Mouse (Mus musculus) brain, embryonic 14.5 days (tissue): ENCODE results near the gene Fdxr. TPM values are rescaled to one million over a fixed set of nuclear protein-coding genes. Genes with fewer than 3 reads are reported as not detected.

Experiments
- DNase-seq: peaks from one replicate; pipeline ENCODE4 v3.0.0-alpha.2; 2011; ENCODE audit warnings: low read depth
- CTCF ChIP-seq: fragments of 200-500 bp; IDR thresholded peaks from 2 replicates; pipeline ENCODE4 v1.5.1; 2012; ENCODE audit warnings: inconsistent platforms, mild to moderate bottlenecking, moderate library complexity, borderline replicate concordance; ENCODE audit not compliant: insufficient read depth, insufficient read length; ENCODE audit errors: extremely low read depth
- POLR2A ChIP-seq: fragments of 200-500 bp; IDR thresholded peaks from 2 replicates; pipeline ENCODE4 v1.6.1; 2012; ENCODE audit warnings: mild to moderate bottlenecking, inconsistent platforms, borderline replicate concordance; ENCODE audit not compliant: poor library complexity, insufficient read depth, insufficient read length, severe bottlenecking; ENCODE audit errors: extremely low read depth
- polyA plus RNA-seq: library from polyadenylated mRNA; depleted of rRNA; stranded (reverse); fragments of >200 nt; gene quantifications from 2 replicates; pipeline ENCODE4 v1.2.3, GENCODE M21; 2012

Gene Fdxr
- polyA plus RNA-seq, 1 experiment = 26.1 TPM

- TF ChIP-seq POLR2A = no peak
- no peak for TF ChIP-seq CTCF
- no peak for DNase-seq
These were observed 3.1 kb downstream of the Fdxr start for GRCm38 (mm10) chr11:115273735-115274134.

DNA sequence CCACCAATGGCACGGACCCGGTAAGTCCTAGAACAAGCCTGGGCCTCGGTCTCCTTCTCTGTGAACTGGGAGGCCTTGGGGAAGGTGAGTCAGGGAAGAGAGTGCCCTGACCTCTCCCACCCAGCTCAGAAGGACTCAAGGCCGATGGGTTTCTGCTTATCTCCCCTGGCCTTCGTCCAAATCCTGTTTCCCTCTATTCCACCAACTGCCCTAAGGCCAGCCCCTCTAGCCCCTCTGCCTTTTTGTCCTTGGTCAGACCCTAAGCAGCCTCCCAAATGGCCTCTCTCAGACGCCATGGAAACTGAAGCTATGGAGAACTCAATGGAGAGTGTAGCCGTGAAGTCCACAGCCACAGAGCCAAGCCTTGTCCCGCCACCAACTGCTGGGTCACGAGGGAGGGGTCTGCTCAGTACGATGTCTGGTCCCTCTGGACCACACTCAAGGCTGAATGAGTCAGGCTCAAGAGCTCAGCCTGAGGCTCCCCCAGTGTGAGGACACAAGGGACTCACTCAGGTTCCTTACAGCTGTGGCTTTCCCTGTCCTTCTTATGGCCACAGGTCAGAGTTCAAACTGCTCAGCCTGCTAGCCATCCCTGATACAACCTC is 3.9 kb downstream of the Fdxr start:
- no peak for DNase-seq
- no peak for TF ChIP-seq POLR2A
- TF ChIP-seq CTCF = no peak

- no peak for DNase-seq
- TF ChIP-seq CTCF (no peak), POLR2A (no peak)
These were observed 5.4 kb downstream of the Fdxr start for GRCm38 (mm10) chr11:115271481-115271880.

GRCm38 (mm10) chr11:115271052-115271451 is 5.8 kb downstream of the Fdxr start:
- TF ChIP-seq POLR2A (no peak), CTCF (no peak)
- DNase-seq = no peak

GRCm38 (mm10) chr11:115270148-115270861 is 6.5 kb downstream of the Fdxr start:
- TF ChIP-seq CTCF (peak; percentile 95), POLR2A (no peak)
- DNase-seq = peak; percentile 86

DNA sequence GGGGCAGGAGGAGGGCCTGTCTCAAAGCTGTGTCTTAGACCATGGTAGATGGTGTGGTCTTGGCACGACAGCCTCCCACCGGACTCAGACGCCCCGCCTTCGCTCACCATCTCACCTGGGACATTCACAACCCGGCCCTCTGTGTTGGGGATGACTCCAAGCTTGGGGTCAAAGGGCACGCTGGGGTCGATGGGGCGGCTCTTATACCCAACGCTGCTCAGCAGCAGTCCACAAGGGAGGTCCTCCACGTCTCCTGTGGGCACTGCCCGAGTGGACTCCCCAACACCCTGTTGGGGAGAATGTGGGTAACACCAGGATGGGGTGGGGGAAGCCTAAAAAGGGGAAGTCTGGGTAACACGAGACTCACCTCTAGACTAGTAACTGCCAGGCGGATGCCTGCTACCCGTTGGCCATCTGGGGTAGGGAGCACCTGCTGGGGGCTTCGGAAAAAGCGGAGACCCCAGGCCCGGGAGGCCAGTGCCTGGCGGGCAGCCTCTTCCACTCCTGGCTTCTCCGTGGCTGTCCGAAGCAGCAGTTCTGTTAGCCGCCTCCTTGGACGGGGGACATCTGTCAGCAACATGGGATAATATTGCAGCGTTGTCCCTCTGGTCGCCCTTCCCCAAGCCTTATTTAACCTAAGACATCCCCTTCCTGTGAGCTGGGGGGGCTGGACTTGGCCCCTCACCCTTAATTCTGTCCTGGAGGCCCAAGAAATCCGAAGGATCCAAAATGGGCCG is 7.4 kb downstream of the Fdxr start:
- DNase-seq = no peak

GRCm38 (mm10) chr11:115267958-115268357 is 8.9 kb downstream of the Fdxr start:
- DNase-seq = no peak
- TF ChIP-seq POLR2A = no peak
- no peak for TF ChIP-seq CTCF

More for the DNA sequence above, 7.4 kb downstream of the Fdxr start:
- TF ChIP-seq POLR2A (no peak), CTCF (no peak)

DNA sequence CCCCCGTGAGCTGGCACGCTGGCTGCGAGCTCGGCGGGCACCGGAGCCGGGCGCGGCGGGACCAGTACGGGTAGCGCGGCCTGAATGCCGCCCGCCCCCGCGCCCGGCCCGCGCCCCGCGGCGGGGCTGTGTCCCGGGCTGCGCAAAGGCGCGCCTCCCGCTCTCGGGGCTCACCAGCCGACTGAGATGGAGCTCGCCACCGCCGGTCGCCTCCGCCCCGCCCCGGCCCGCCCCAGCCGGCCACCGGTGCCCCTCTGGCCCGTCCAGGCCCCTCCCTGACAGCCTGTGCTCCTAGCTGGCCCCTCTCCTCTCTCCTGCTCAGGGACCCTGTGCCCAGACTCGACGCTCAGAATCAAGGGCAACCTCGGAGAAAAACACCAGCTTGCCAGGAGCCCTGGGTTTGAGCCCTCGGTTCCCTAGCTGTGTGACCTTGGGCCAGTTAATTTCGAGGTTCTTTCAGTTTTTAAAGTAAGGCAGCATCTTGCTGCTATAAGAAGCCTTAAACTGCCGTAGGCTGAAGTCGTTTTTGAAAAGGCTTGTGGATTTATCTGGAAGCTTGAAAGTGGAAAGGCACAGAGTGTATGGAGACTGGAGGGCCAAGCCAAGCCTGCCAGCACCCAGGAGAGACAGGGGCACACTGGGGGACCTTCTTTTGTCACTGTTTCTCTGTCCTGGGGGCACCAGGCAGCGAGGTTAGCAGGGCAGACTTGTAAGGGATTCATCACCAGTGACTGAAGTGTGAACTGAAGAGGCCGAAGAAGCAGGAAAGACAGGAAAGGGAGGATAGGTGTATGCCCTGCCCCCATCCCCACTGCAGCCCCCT is 9.6 kb downstream of the Fdxr start, which contains the start of gene Grin2c:
Gene Grin2c (minus strand): TSS at position 183 of the 823 bp plus-strand sequence.
- TF ChIP-seq CTCF (no peak), POLR2A (no peak)
- DNase-seq = no peak

- DNase-seq = no peak
- TF ChIP-seq CTCF (no peak), POLR2A (no peak)
These were observed 10.5 kb downstream of the Fdxr start for GRCm38 (mm10) chr11:115266400-115266778.

DNA sequence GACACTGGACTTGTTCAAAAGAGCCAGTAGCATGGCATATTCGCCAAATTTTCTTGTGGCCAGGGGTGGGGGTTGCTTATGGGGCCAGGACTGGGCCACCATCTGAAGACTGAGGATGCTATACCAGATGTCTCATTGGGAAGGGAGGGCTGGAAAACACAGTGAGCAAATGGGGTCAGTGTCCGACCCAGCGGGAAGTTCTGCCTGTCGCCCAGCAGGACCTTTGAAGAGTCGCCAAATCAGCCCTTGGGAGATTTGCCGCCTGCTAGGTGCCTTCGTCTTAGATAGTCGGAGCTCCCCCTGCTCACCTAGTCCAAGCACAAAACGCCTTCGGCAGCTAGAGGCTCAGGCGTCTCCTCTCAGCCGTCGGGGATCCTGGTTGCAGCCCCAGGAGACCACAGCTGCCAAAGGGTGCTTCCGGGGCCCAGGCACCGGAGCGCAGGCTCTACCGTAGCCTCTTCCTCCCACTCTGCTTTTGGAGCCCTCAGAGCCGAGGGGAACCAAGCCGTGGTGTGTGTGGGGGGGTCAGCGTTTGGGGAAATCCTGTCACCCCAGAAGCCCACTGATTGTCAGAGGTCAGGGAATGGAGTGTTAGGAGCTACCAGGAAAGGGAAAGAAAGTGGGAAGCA is 11.0 kb downstream of the Fdxr start:
- TF ChIP-seq CTCF (no peak), POLR2A (no peak)
- DNase-seq = no peak
